Mouse (Mus musculus) bone marrow macrophage, adult 2 months (primary cell): ENCODE measurements at regions not wholly inside any gene's neighbourhood (a gene's known extent, or its start where the extent isn't known, plus 50 kb on each side); places are given as distances from the start of the nearest gene placed in this dataset.

Experiments
- CTCF ChIP-seq: IDR thresholded peaks from 2 replicates; pipeline ENCODE4 v1.5.1; 2012; ENCODE audit warnings: low read depth, mild to moderate bottlenecking, low read length, moderate library complexity
- POLR2A ChIP-seq: IDR thresholded peaks from 2 replicates; pipeline ENCODE4 v1.6.1; 2012; ENCODE audit warnings: mild to moderate bottlenecking, low read depth, low read length, borderline replicate concordance

DNA sequence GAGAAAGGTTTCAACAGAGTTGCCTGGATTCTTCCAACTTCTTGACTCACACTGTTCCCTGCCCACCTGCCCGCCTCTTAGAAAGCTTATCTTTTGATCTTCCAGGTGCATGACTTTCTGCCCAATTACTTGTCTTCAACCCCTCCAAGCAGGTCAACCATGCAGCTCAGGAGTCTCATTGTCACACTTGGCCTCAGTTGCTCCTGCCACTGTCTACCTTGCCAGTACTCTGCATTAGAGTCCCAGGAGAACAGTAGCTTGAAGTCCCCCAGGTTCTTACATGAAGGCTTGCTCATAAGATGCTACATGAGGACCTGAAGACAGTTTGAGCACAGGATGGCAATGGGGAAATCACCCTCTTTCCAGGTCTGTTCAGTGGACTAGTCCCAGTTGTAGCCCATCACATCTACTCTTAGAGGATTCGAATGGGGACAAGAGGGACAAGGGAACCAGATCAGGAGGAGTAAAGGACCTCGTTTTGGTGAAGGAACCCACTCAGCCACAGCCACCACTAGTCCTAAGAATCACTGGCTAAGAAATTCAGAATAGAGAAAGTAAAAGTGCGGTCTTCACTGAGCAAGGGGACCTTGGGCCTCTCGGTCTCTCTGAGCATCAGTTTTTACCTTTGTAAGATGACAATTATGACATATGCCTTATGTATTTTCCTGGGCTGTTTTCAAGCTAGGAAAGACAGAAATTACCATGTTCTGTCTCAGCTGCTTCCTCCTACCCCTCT is 185.3 kb upstream of the Bcl6 start:
- TF ChIP-seq CTCF (no peak), POLR2A (no peak)
